Mouse (Mus musculus): ENCODE measurements around the gene Chst15.

The Chst15 gene

DNA sequence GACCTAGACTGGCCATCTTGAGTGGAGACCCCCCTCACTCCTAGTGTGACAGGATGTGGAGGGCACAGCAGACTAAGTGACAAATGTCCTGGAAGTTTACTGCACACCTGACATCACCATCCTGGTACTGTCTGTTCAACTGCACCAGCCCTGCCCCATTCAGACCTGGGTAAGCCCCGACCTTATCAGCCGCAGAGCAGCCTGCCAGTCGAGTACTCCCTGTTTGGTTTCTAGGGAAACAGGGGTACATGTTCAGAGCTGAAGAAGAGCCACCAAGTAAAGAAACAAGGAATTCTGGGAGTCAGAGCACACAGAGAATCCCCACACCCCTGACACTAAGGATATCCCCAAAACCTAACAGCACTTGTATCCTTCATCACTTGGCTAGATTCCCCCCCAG is 55.1 kb downstream of the Chst15 start:
- DNase-seq = no peak

GRCm38 (mm10) chr7:132260632-132261031 is 56.4 kb downstream of the Chst15 start:
- DNase-seq = no peak

GRCm38 (mm10) chr7:132258817-132259216 is 58.2 kb downstream of the Chst15 start:
- DNase-seq = no peak

- DNase-seq = no peak
These were observed 58.8 kb downstream of the Chst15 start for GRCm38 (mm10) chr7:132258216-132258615.

DNA sequence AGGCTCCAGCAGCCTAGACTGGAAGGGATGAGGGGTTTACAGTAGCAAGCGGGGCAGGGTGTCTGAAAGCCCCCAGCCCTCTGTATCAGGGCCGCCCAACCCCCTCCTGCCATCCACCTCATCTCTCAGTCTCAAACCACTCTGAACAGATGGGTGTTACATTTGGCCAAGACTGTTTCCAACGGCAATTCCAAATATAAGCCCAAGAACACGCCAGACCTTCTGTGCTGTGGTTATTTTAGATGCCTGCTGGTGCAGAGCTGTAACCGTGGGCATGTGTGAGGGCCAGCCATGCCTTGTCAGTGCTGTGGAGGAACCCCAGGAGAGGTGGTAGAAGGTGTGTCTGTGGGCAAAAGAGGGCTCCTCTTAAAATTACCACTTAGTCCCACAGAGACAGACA is 63.5 kb downstream of the Chst15 start:
- DNase-seq = peak; percentile 75

DNA sequence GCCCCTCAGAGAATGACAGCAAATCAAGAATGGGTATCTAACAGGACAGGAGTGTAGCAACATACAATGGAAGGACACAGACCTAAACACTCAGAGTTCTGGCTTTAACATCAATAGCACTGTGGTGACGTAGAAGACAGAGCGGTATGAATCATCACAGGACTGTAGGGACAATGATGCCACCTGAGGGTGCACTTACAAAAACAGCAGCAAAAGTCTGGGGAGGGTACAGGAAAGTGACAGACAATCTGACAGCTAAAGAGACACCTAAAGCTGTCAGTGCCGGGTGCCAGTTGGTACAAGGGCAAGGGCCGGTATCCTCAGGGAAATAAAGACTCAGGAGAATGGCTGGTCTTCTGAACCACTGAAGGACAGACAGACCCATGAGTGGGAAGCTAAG is 64.0 kb downstream of the Chst15 start:
- no peak for DNase-seq

- no peak for DNase-seq
These were observed 67.4 kb downstream of the Chst15 start for GRCm38 (mm10) chr7:132249563-132250119.

GRCm38 (mm10) chr7:132247567-132247966 is 69.5 kb downstream of the Chst15 start:
- DNase-seq = no peak

- no peak for DNase-seq
These were observed 69.9 kb downstream of the Chst15 start for GRCm38 (mm10) chr7:132247091-132247490.

- no peak for DNase-seq
These were observed 71.3 kb downstream of the Chst15 start for GRCm38 (mm10) chr7:132245730-132246129.

DNA sequence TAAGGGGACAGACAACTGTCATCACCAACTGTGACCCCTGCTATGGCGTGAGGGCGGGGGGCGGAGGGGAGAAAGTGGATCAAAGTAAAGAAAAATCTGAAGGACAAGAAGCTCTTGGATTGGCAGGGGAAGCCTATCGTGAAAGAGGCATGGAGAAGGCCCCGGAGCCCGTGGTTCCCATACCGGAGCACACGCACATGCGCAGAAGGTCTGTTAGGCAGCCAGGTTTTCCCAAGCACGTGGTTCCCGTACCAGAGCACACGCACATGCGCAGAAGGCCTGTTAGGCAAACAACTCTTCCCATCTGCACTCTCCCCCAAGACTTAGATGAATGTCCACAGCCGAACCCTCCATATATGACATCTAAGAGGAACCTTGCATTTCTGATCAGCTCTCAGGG is 72.4 kb downstream of the Chst15 start:
- no peak for DNase-seq

DNA sequence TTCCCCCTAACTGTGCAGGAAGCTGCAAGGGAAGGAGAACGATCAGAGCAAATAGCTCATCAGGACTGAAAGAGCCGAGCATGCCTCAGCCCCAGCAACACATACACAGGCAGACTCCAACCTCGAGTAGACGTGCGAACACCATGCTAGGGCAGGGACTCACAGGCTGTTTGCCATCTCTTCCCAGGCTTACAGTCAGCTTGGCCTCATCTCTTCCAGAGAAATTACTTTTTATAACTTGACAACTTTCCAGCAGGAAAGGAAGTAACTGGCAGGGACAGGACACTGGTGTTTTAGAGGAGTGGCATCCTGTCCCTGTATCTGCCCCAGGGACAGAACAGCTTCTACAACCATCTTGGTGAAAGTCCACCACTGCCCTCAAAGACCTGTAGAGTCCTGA is 73.8 kb downstream of the Chst15 start:
- DNase-seq = no peak

DNA sequence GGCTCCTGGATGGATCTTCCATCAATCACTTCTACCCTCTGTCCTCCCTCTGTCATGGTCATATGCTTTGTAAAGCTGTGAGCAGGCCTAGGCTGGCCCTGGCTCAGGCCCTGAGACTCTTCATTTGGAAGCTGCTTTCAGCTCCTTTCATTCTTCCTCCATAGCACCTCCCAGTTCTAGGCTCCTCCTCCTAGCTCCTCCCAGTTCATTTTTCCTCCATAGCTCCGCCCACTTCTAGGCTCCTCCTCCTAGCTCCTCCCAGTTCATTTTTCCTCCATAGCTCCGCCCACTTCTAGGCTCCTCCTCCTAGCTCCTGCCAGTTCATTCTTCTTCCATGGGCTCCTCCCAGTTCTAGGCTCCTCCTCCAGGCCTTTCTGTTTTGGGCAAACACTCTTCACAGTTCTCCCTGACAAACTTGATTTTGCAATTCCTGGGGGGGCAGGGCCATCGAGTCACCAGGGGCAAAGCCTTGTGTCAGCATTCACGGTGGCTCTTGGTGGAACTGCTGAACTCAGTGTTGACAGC is 74.3 kb downstream of the Chst15 start:
- no peak for DNase-seq

GRCm38 (mm10) chr7:132238921-132239320 is 78.1 kb downstream of the Chst15 start:
- DNase-seq = no peak

- no peak for DNase-seq
These were observed 79.8 kb downstream of the Chst15 start for GRCm38 (mm10) chr7:132237191-132237590.

- no peak for DNase-seq
These were observed 80.2 kb downstream of the Chst15 start for GRCm38 (mm10) chr7:132236789-132237188.

DNA sequence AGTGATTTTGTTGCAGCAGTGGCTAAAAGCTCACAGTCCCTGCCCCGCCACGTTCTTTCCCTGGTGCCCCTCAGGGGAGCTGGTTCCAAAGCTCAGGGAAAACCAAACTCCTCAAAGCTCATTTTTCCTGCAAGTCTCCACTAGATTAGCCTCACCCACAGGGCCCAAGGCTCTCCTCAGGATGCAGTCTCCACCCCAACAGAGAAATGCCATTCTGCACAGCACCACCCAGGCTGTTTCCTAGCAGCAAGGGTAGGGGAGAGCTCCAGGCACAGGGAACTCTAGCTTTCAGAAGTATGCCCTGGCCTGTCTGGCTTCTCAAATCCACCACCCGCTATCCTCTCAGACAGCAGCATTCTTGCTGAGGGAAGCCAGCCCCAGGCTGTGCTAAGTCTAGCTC is 82.8 kb downstream of the Chst15 start:
- no peak for DNase-seq

DNA sequence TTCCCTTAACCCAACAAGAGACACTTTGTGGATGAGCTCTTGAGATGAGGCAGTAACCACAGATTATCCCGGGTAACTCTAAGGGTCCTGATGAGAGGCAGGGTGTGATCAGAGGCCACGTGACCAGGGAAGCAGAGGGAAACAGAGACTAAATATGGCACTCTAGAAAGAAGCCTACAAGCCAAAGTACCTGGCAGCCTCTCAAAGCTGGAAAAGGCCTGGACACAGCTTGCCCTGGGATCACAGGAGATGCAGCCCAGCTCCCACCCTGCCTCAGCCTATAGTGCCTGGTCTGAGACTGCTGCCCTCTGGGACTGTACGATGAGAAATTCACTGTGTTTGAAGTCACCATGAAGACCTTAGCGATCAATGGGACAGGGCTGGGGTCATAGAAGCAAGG is 83.3 kb downstream of the Chst15 start:
- no peak for DNase-seq

DNA sequence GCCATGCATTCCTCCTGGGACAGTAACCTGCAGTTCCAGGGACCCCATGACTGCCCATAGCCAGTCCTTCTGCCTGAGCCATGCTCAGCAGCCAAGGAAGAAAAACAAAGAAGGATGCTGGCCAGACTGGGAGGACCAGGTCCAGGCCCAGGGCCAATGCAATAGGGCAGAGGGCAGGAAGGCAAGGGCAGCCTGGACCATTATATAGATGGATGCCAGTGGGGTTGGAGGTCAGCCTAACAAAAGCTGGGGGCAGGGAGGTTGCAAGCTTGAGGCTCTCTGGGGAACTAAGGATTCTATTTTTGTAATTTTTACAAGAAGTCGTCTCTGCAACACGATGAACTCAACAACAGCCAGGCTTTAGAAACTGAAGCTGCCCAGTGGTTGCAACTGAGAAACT is 84.1 kb downstream of the Chst15 start:
- no peak for DNase-seq

DNA sequence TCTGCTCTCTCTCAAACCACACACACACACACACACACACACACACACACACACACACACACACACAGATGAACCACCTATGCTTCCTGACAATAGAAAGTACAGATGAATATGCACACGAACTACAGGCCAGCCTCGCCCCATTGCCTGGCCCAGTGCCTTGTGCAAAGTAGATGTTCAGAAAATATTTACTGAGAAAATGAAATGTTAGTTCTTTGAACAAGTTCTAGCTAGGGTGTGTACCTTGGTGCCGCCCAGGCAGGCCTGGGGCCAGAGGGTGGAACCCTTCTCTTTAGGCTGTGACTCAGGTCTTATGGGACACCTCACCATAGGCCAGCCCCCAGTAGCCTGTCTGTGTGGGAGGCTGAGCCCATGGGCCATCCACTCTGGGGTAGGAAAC is 85.6 kb downstream of the Chst15 start:
- DNase-seq = no peak

GRCm38 (mm10) chr7:132230961-132231360 is 86.1 kb downstream of the Chst15 start:
- DNase-seq = peak; percentile 67

DNA sequence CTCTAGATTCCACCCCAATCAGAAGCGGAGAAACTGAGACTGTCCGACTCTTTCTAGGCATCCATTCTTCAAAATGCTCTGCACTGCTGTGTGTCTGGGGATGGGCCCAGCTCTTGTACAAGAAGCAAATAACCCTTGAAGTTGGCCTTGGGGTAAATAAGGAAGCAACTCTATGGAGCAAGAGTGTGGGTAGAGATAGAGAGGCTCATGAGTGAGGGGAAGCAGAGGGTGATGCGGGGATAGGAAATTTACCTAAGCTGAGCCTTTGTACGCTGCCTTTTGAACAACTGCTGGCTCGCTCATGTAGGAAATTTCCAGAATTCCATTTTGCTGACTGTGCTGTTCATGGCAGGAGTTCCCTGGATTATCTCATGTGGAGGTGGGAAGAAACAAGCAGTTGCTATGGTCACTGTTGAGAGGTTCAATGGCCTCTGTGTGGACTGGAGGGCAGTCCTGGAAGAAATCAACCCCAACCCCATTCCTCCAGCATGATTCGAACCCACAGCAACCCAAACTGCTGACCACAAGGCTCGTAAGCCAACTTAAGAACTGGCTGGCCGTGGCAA is 89.9 kb downstream of the Chst15 start:
- no peak for DNase-seq

DNA sequence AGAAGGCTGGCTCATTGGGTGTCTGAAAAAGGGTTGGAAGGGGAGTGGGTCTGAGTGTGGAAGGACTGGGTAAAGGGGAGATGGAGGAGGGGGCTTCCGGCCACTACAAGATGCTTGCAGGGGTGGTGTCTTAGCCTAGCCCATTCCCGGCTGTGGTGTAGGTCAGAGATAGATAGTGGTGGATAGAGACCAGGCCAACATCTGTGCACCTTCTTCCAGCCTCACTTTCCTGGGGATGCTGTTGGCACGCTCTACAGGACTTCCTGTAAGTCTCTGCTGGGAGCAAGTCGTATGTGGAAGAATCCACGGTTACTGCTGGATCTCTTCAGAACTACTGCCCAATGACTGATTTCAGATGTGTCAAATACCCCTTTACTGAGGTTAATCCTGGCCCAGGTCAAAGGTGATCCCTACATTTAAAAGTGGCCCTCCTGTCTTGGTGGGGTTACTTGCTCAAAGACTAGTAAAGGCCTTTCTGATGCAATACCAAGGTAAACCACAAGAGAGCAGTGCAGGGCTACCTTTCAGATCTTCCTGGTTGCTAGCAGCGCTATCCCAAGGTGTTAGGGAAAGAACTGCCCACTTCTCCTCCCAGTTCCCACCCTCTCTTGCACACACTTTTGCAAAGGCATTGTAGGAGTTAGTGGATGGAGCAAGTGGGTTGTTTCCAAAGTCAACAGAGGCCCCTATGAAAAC is 90.5 kb downstream of the Chst15 start:
- peak; percentile 93 for DNase-seq

GRCm38 (mm10) chr7:132223452-132224141 is 93.4 kb downstream of the Chst15 start:
- DNase-seq = no peak

Data from cerebellum, adult 8-10 months (tissue).